Mouse (Mus musculus): Measurements from ENCODE around the gene Map2k4. TPM values are rescaled to one million over a fixed set of nuclear protein-coding genes. Genes with fewer than 3 reads are reported as not detected.

Gene Map2k4
- polyA plus RNA-seq, 1 experiment, result 7.0 TPM

DNA sequence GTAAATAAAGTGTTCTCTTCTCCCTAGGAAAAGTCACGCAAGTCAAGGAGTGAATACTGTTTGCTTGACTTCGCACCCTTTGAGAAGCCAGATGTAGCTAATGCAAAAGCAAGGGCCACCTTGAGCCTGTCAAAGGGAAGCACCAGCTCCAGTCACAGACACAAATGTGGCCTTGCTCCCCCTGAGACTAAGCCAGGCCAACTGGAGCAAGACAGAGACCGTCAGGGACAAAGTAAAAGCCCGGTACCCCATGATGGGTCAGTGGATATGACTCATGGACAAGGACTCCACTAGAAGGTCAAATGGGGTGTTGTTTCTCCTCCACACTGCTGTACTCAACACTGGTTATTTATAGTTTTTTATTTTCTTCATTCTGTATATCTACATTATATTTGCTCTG is 59.2 kb downstream of the Map2k4 start:
- TF ChIP-seq GATA1 (IDR thresholded peaks at IDR 0.05; ENCODE audit: borderline replicate concordance, low read length) (no peak), FLI1 (IDR thresholded peaks at IDR 0.05; ENCODE audit: low read length) (no peak)
- Histone ChIP-seq H3K36me3 (replicated peaks; ENCODE audit: low read length) (peaks cover 74% of the 10 kb centered on the region), H3K9me3 (no peaks in the 10 kb centered on the region)

DNA sequence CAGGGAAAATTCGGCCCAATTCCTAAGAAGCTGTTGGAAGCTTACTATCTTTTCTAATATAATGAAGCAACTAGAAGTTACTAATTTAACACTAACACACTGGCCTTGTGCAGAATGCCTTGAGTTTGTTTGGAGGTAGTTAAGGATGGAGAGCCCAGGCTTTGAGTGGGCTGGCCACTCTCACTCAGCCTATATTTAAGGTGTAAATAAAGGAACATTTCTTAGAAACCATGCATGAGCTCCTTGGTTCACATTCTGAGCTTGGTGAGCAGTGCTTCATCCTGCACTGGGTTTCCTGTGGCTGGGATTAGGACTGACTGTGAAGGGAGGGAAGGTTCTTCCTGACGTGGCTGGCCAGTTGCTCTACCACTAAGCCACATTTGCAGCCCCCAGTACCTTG is 64.4 kb downstream of the Map2k4 start:
- TF ChIP-seq FLI1 (IDR thresholded peaks at IDR 0.05; ENCODE audit: low read length) (no peak), GATA1 (IDR thresholded peaks at IDR 0.05; ENCODE audit: borderline replicate concordance, low read length) (no peak)
- no peak overlapping the region for H3K4me3 ChIP-seq (replicated peaks)
- peaks cover 52% of the 10 kb centered on the region for H3K36me3 ChIP-seq (replicated peaks; ENCODE audit: low read length)
- peaks cover 24% of the 10 kb centered on the region for H3K4me1 ChIP-seq
- no peaks in the 10 kb centered on the region for H3K27me3 ChIP-seq (replicated peaks)
- H3K9me3 ChIP-seq, result no peaks in the 10 kb centered on the region

More for the DNA sequence above, 59.2 kb downstream of the Map2k4 start:
- Histone ChIP-seq H3K27me3 (replicated peaks) (no peaks in the 10 kb centered on the region), H3K4me3 (replicated peaks) (no peak overlapping the region), H3K4me1 (peaks cover 30% of the 10 kb centered on the region)

DNA sequence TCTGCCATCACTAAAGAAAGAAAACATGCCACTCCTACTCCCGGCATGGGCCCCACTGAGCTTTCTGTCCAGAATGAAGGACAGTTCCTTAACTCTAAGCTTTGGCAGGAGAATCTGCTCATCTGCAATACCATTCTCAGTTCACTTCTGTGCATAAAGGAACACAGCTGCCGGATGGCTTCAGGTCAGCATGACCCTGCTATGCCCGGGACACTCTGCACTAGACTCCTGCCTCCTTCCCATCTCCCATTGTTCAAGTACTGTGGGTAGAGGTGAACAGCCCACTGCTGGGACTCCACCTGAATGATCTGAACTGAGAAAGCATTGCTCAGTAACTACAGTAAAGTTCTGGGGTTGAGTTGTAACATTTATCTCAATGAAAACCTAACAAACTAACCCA is 66.5 kb downstream of the Map2k4 start:
- TF ChIP-seq GATA1 (IDR thresholded peaks at IDR 0.05; ENCODE audit: borderline replicate concordance, low read length), result no peak
- TF ChIP-seq FLI1 (IDR thresholded peaks at IDR 0.05; ENCODE audit: low read length), result no peak
- peaks cover 56% of the 10 kb centered on the region for H3K36me3 ChIP-seq (replicated peaks; ENCODE audit: low read length)
- peaks cover 24% of the 10 kb centered on the region for H3K4me1 ChIP-seq
- no peaks in the 10 kb centered on the region for H3K27me3 ChIP-seq (replicated peaks)
- H3K4me3 ChIP-seq (replicated peaks), result no peak overlapping the region
- H3K9me3 ChIP-seq, result no peaks in the 10 kb centered on the region

DNA sequence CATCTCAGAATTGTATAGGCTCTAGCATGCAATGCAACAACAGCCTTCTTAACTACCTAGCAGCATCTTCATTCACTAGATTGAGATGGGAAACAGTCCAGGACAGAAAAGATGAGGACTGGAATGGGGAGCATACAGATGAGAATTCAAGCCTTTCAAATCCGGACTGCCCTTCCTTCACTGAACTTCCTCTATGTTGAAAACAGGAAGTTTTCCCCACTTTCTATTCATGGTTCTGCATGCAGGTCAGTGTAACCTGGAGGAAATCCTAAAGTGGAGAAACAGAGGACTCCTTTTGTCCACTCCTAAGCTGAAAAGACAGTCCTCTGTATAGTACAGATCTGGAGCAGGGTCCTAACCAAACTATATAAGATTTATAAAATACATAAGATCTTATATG is 68.1 kb downstream of the Map2k4 start:
- TF ChIP-seq FLI1 (IDR thresholded peaks at IDR 0.05; ENCODE audit: low read length) (no peak), GATA1 (IDR thresholded peaks at IDR 0.05; ENCODE audit: borderline replicate concordance, low read length) (no peak)
- Histone ChIP-seq H3K9me3 (no peaks in the 10 kb centered on the region), H3K36me3 (replicated peaks; ENCODE audit: low read length) (peaks cover 56% of the 10 kb centered on the region), H3K4me1 (peaks cover 17% of the 10 kb centered on the region), H3K4me3 (replicated peaks) (no peak overlapping the region), H3K27me3 (replicated peaks) (no peaks in the 10 kb centered on the region)

DNA sequence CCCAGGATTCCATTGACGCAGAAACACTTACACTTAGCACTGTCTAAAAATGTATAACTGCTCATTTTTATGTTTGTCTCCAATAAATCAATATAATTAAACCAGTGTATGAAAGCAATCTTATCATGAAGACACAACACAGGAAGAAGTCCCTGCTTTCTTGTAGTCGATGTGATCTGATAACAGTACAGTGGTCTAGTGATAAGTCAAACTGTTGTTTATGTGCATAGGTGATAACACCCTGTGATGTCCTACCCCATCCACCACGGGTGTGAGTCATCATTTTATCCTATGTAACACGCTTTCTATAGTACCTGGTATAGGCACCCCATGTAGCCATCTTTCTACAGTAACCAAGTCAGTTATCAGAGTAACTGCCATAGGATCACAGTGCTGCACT is 74.3 kb downstream of the Map2k4 start:
- TF ChIP-seq FLI1 (IDR thresholded peaks at IDR 0.05; ENCODE audit: low read length), result no peak
- no peak for TF ChIP-seq GATA1 (IDR thresholded peaks at IDR 0.05; ENCODE audit: borderline replicate concordance, low read length)

DNA sequence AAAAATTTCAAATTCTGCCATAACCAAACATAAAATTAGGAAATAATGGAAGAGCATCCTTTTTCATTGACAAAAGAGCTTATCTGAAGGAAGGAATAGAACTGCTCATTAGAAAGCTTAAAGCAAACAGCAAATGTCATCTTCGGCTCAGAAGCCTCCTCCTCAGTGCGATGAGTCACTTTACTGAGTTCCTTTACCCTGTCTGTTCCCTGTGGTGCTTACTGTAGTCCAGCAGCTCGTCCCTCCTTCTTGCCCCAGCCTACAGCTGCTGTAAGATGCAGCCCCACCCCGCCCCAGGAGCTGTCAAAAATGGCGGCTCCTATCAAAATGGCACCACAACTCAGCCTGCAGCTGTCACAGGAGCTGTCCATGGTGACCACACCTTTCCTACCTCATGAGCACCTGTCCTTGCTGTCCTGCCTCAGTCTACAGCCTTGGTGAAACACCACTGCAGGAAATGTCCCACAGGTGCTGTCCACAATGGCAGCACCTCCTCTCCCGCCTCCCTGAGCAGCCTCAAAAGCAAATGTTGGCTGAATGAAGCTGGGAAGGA is 75.3 kb downstream of the Map2k4 start:
- no peak for TF ChIP-seq FLI1 (IDR thresholded peaks at IDR 0.05; ENCODE audit: low read length)
- TF ChIP-seq GATA1 (IDR thresholded peaks at IDR 0.05; ENCODE audit: borderline replicate concordance, low read length), result no peak

More for the DNA sequence above, 74.3 kb downstream of the Map2k4 start:
- no peaks in the 10 kb centered on the region for H3K9me3 ChIP-seq
- H3K27me3 ChIP-seq (replicated peaks), result no peaks in the 10 kb centered on the region
- H3K36me3 ChIP-seq (replicated peaks; ENCODE audit: low read length), result peaks cover 68% of the 10 kb centered on the region
- H3K4me1 ChIP-seq, result peaks cover 5% of the 10 kb centered on the region
- H3K4me3 ChIP-seq (replicated peaks), result no peak overlapping the region

DNA sequence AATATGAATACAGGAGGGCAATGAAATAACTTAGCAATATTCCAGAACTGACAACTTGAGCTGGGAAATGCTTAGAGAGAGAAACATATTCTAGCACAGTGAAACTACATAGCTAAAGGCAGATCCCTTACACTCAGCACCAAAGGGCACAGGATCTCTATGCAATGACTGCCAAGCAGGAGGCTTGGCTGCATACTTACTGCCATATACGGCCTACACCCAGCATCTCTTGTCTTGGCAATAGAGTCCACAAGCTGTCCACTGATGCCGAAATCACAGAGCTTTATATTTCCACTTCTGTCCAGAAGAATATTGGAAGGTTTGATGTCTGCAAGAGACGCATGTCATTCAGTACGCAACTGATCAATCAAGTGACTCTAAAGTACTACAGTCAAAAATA is 81.3 kb downstream of the Map2k4 start:
- Histone ChIP-seq H3K4me1 (no peaks in the 10 kb centered on the region), H3K27me3 (replicated peaks) (no peaks in the 10 kb centered on the region), H3K4me3 (replicated peaks) (no peak overlapping the region), H3K36me3 (replicated peaks; ENCODE audit: low read length) (peaks cover 60% of the 10 kb centered on the region), H3K9me3 (no peaks in the 10 kb centered on the region)
- TF ChIP-seq GATA1 (IDR thresholded peaks at IDR 0.05; ENCODE audit: borderline replicate concordance, low read length) (no peak), FLI1 (IDR thresholded peaks at IDR 0.05; ENCODE audit: low read length) (no peak)

More for the DNA sequence above, 75.3 kb downstream of the Map2k4 start:
- Histone ChIP-seq H3K27me3 (replicated peaks) (no peaks in the 10 kb centered on the region), H3K9me3 (no peaks in the 10 kb centered on the region), H3K4me1 (peaks cover 5% of the 10 kb centered on the region), H3K4me3 (replicated peaks) (no peak overlapping the region), H3K36me3 (replicated peaks; ENCODE audit: low read length) (peaks cover 66% of the 10 kb centered on the region)

DNA sequence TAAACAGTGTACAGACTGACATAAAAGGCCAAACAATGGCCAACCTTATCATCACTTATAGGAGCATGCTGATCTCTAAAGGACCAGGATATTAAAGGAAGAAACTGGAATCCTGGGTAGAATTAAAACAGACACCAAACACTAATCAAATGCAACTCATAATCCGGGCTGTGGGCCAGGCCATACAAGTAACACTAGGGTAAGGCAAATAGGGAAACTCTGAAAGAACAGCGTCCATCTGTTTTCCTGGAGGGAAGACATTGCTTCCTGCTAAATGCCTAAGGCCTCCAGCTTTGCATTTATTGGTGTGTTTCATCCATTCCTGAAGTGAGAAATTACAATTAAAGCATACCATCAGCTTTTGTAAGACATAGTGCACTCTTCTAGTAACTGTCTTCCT is 81.9 kb downstream of the Map2k4 start:
- H3K9me3 ChIP-seq, result no peaks in the 10 kb centered on the region
- peaks cover 63% of the 10 kb centered on the region for H3K36me3 ChIP-seq (replicated peaks; ENCODE audit: low read length)
- H3K4me1 ChIP-seq, result no peaks in the 10 kb centered on the region
- H3K27me3 ChIP-seq (replicated peaks), result no peaks in the 10 kb centered on the region
- H3K4me3 ChIP-seq (replicated peaks), result no peak overlapping the region
- TF ChIP-seq FLI1 (IDR thresholded peaks at IDR 0.05; ENCODE audit: low read length), result no peak
- TF ChIP-seq GATA1 (IDR thresholded peaks at IDR 0.05; ENCODE audit: borderline replicate concordance, low read length), result no peak

DNA sequence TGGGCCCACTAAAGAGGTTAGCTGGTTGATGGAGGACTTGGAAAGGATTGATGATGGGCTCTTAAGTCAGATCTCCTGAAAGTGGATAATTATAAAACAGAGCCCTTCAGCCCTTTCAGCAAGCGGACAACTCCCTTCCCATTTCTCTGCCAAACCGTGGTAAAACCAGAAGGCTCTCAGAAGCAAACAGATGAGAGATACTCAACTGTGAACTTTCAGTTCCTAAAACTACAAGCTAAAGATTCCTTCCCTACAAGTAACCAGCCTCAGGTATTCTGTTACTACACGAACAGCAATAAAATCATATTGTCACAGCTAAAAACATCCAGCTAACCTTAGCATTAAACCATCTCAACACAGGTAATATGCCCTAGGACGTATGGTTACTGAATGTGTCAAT is 83.2 kb downstream of the Map2k4 start:
- Histone ChIP-seq H3K4me1 (no peaks in the 10 kb centered on the region), H3K4me3 (replicated peaks) (no peak overlapping the region), H3K36me3 (replicated peaks; ENCODE audit: low read length) (peaks cover 71% of the 10 kb centered on the region), H3K27me3 (replicated peaks) (no peaks in the 10 kb centered on the region), H3K9me3 (no peaks in the 10 kb centered on the region)
- TF ChIP-seq GATA1 (IDR thresholded peaks at IDR 0.05; ENCODE audit: borderline replicate concordance, low read length), result no peak
- TF ChIP-seq FLI1 (IDR thresholded peaks at IDR 0.05; ENCODE audit: low read length), result no peak

DNA sequence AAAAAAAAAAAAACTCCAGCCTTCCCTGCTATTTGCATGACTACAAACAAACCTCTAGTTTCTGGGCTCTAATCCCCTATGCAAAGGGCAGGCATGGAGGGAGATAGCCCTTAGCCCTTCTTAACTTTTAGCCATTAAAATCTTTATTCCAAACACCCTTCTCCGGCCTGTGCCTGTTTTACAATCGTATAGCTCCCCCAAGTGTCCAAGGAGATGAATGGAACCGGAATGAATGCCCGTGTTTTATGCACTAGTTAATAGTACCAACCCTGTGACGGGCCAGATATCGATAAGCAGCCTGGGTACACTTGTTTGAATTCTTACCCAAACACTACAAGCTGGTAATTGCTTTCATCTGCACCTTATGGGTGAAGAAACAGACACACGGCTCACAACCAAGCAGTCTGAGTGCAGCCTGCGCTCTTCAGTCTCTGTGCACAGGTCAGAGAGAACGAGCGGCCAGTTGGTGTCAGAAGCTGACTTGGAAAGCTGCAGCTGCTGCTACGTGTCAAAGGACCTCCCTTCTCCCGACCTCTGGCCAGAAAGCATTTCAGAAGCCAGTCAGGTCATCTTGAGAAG is 109.2 kb downstream of the Map2k4 start:
- Histone ChIP-seq H3K4me3 (replicated peaks) (no peak overlapping the region), H3K36me3 (replicated peaks; ENCODE audit: low read length) (peaks cover 3% of the 10 kb centered on the region), H3K4me1 (no peaks in the 10 kb centered on the region), H3K27me3 (replicated peaks) (peaks cover 10% of the 10 kb centered on the region), H3K9me3 (no peaks in the 10 kb centered on the region)
- no peak for TF ChIP-seq FLI1 (IDR thresholded peaks at IDR 0.05; ENCODE audit: low read length)
- TF ChIP-seq GATA1 (IDR thresholded peaks at IDR 0.05; ENCODE audit: borderline replicate concordance, low read length), result no peak

Measured in megakaryocyte, embryonic 14.5 days (primary cell).